Mouse (Mus musculus): ENCODE data around the gene Rnaseh2a. TPM values are rescaled to one million over a fixed set of nuclear protein-coding genes. Genes with fewer than 3 reads are reported as not detected.

Rnaseh2a gene
- total and polyA plus RNA-seq, 3 experiments, result 105 to 109 TPM; not detected in 1

- Histone ChIP-seq H3K27me3 (ENCODE audit: control insufficient read depth in 1 of 2, insufficient read depth in 2 of 2, low read length in 2 of 2) (no peaks in the 10 kb centered on the region), H3K79me2 (ENCODE audit: control insufficient read depth, insufficient read depth, low read length, poor library complexity) (peaks cover 31% of the 10 kb centered on the region), H3K9ac (ENCODE audit: control insufficient read depth, low read depth, low read length, poor library complexity, severe bottlenecking) (peak overlapping the region; percentile 69), H3K36me3 (ENCODE audit: control insufficient read depth in 1 of 2, insufficient read depth in 2 of 2, low read length in 2 of 2) (peaks cover 0 to 28% of the 10 kb centered on the region in 2 experiments; a peak in 2 of 4 replicates), H3K4me1 (ENCODE audit: control insufficient read depth in 1 of 2, insufficient read depth in 2 of 2, low read length in 2 of 2) (peaks cover 2 to 35% of the 10 kb centered on the region in 2 experiments; a peak in 3 of 4 replicates), H3K27ac (ENCODE audit: control insufficient read depth, low read depth, low read length) (peak overlapping the region; percentile 96), H3K9me3 (replicated peaks; ENCODE audit: insufficient read depth, low read length) (no peaks in the 10 kb centered on the region), H3K4me3 (ENCODE audit: control insufficient read depth in 1 of 2, insufficient read depth in 1 of 2, low read depth in 2 of 2, low read length in 2 of 2) (peak overlapping the region; percentile 38 to 49)
- DNase-seq (ENCODE audit: low read depth, low spot score), result peak; percentile 91
- no peak for TF ChIP-seq ETS1 (IDR thresholded peaks at IDR 0.05; ENCODE audit: low read depth, low read length)
- 0 out of 4 replicates have a peak, but pooled peaks of 1 of the 2 experiments have one; percentile 2 for TF ChIP-seq POLR2A (IDR thresholded peaks at IDR 0.05; ENCODE audit: control insufficient read depth in 1 of 2, insufficient read depth in 1 of 2, low read depth in 1 of 2, low read length in 2 of 2, poor library complexity in 1 of 2)
- TF ChIP-seq E2F4 (IDR thresholded peaks at IDR 0.05; ENCODE audit: borderline replicate concordance, low read depth, low read length), result no peak
- no peak for TF ChIP-seq MYB (IDR thresholded peaks at IDR 0.05; ENCODE audit: low read depth, low read length)
- no peak for TF ChIP-seq NRF1 (IDR thresholded peaks at IDR 0.05; ENCODE audit: insufficient read depth, low read depth, low read length, poor library complexity, severe bottlenecking)
- TF ChIP-seq CHD2 (IDR thresholded peaks at IDR 0.05; ENCODE audit: low read length), result no peak
- no peak for TF ChIP-seq ELF1 (IDR thresholded peaks at IDR 0.05; ENCODE audit: low read depth, low read length)
- no peak for TF ChIP-seq UBTF (IDR thresholded peaks at IDR 0.05; ENCODE audit: borderline replicate concordance, insufficient read depth, low read depth, low read length)
- peak; percentile 77; the same call in 1 of the 2 replicates for TF ChIP-seq POLR2AphosphoS2 (IDR thresholded peaks at IDR 0.05; ENCODE audit: low read length)
- TF ChIP-seq POLR2AphosphoS5 (IDR thresholded peaks at IDR 0.05; ENCODE audit: borderline replicate concordance, low read depth, low read length), result no peak
- TF ChIP-seq USF1 (IDR thresholded peaks at IDR 0.05; ENCODE audit: low read depth, low read length), result no peak
- peak; percentile 71; the same call in 1 of the 2 replicates for TF ChIP-seq MAFK (IDR thresholded peaks at IDR 0.05; ENCODE audit: borderline replicate concordance, low read depth, low read length)
- TF ChIP-seq MXI1 (IDR thresholded peaks at IDR 0.05; ENCODE audit: low read depth, low read length), result no peak; the same call in 1 of the 2 replicates
- TF ChIP-seq MAX (IDR thresholded peaks at IDR 0.05; ENCODE audit: low read length), result no peak
- TF ChIP-seq NELFE (IDR thresholded peaks at IDR 0.05; ENCODE audit: low read depth, low read length), result no peak
- TF ChIP-seq MYC (IDR thresholded peaks at IDR 0.05; ENCODE audit: low read depth, low read length), result no peak
- peak; percentile 55 for TF ChIP-seq RAD21 (IDR thresholded peaks at IDR 0.05; ENCODE audit: low read depth, low read length)
- no peak for TF ChIP-seq USF2 (IDR thresholded peaks at IDR 0.05; ENCODE audit: borderline replicate concordance in 1 of 2, insufficient read depth in 1 of 2, low read depth in 1 of 2, low read length in 2 of 2)
- no peak for TF ChIP-seq TCF12 (IDR thresholded peaks at IDR 0.05; ENCODE audit: low read depth, low read length)
- 0 out of 2 replicates have a peak, but pooled peaks have one; percentile 13 for TF ChIP-seq TBP (IDR thresholded peaks at IDR 0.05; ENCODE audit: low read depth, low read length)
- TF ChIP-seq MEF2A (IDR thresholded peaks at IDR 0.05; ENCODE audit: extremely low read depth, insufficient replicate concordance, low read depth, low read length, poor library complexity, severe bottlenecking), result no peak
- TF ChIP-seq KAT2A (conservative IDR thresholded peaks at IDR 0.05; ENCODE audit: low read depth, low read length), result no peak
- TF ChIP-seq CHD1 (IDR thresholded peaks at IDR 0.05; ENCODE audit: low read depth, low read length), result no peak
- no peak for TF ChIP-seq ZKSCAN1 (IDR thresholded peaks at IDR 0.05; ENCODE audit: low read depth, low read length)
- no peak for TF ChIP-seq TAL1 (IDR thresholded peaks at IDR 0.05; ENCODE audit: low read length)
- no peak for TF ChIP-seq GATA1 (IDR thresholded peaks at IDR 0.05; ENCODE audit: low read depth, low read length)
- no peak for TF ChIP-seq ZMIZ1 (IDR thresholded peaks at IDR 0.05; ENCODE audit: low read depth, low read length)
- TF ChIP-seq SMC3 (IDR thresholded peaks at IDR 0.05; ENCODE audit: low read depth, low read length), result peak; percentile 53
- TF ChIP-seq MAZ (IDR thresholded peaks at IDR 0.05; ENCODE audit: low read depth, low read length), result no peak
- peak; percentile 55; the same call in 1 of the 2 replicates for TF ChIP-seq SIN3A (IDR thresholded peaks at IDR 0.05; ENCODE audit: low read length)
- no peak for TF ChIP-seq BHLHE40 (IDR thresholded peaks at IDR 0.05; ENCODE audit: borderline replicate concordance, low read depth, low read length)
- no peak for TF ChIP-seq ZNF384 (IDR thresholded peaks at IDR 0.05; ENCODE audit: low read depth, low read length)
- no peak for TF ChIP-seq EP300 (IDR thresholded peaks at IDR 0.05; ENCODE audit: low read depth in 1 of 2, low read length in 2 of 2)
- no peak for TF ChIP-seq RCOR1 (IDR thresholded peaks at IDR 0.05; ENCODE audit: low read depth, low read length)
- TF ChIP-seq ZC3H11A (IDR thresholded peaks at IDR 0.05; ENCODE audit: low read depth, low read length), result peak; percentile 42
- TF ChIP-seq CTCF (IDR thresholded peaks at IDR 0.05 in 2 of 3, conservative IDR thresholded peaks at IDR 0.05 in 1 of 3; ENCODE audit: control insufficient read depth in 1 of 3, insufficient read depth in 1 of 3, low read depth in 2 of 3, low read length in 3 of 3, poor library complexity in 1 of 3, severe bottlenecking in 1 of 3), result peak; percentile 69 to 79 (median 70)
- no peak for TF ChIP-seq JUND (IDR thresholded peaks at IDR 0.05; ENCODE audit: low read depth, low read length)
- TF ChIP-seq GABPA (IDR thresholded peaks at IDR 0.05; ENCODE audit: low read depth, low read length), result peak; percentile 48; the same call in 1 of the 2 replicates
Measured at GRCm38 (mm10) chr8:84913960-84914359, 55.6 kb downstream of the Rnaseh2a start.

Data from MEL (cell line).